Mouse (Mus musculus) adrenal gland, postnatal 4 days (tissue): ENCODE measurements around the gene Fam118a. TPM values are rescaled to one million over a fixed set of nuclear protein-coding genes. Genes with fewer than 3 reads are reported as not detected.

Experiments used
- DNase-seq, 2 experiments: peaks; one replicate each; pipeline ENCODE4 v3.0.0; 2021 to 2022; ENCODE audit warnings: low spot score in 2 of 2, mixed read lengths in 2 of 2
- total RNA-seq, 2 experiments: library from RNA; stranded (reverse); gene quantifications; 2 replicates each; pipeline ENCODE4 v1.2.3; 2021

Gene Fam118a
- total RNA-seq, 2 experiments from 2014 or later = 16.6 to 19.2 TPM

DNA sequence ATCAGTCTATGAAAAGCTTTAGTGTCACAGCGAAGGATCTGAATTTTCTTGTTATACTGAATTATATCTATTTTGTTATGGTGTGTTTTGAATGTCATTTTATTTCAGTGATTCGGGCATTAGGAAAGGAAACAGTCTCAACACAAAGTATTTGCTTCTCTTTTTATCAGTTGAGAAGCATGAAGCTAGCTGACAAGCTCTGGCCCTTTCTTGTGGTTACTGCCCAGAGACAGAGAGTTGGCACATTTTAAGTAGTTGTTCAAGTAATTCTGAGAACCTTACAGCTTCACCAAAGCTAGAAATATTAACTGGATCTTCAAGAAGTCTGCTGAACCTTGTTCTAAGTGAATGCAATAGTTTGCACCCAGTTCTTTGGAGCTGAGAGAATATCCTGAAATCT, 34.7 kb downstream of the Fam118a start:
- no peak for DNase-seq

DNA sequence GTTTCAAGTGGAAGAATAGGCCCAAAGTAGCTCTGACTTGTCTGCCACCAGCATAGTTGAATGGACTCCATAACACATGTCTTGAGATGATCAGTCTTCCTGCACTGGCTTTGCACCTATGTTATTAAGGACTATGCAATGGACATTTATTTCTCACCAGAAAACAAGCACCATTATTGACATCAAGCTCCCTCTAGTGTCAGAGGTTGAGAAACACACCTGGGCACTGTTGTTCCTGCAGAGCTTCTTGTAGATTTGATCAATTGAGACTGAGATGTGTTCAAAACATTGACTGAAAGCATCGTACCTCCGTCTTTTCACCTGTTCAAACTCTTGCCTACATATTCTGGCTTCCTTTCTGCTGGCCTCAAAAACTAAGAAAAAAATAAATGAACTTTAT, 41.8 kb downstream of the Fam118a start:
- DNase-seq = no peak

DNA sequence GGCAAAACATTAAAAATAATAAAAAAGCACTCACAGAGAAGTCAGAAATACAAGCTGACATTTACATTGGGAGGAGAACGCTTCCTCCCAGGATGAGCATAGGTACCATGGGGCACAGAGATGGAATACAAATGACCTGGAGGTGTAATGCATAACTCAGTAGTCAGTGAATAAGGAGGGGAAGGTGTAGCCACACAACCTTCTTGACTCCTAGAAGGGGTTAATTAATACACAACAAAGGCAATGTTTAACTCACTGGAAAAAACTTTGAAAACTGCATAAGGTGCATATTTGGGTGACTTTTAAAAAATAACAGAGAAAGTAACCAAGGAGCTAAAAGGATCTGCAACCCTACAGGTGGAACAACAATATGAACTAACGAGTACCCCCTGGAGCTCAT, 43.9 kb downstream of the Fam118a start:
- DNase-seq = no peak

DNA sequence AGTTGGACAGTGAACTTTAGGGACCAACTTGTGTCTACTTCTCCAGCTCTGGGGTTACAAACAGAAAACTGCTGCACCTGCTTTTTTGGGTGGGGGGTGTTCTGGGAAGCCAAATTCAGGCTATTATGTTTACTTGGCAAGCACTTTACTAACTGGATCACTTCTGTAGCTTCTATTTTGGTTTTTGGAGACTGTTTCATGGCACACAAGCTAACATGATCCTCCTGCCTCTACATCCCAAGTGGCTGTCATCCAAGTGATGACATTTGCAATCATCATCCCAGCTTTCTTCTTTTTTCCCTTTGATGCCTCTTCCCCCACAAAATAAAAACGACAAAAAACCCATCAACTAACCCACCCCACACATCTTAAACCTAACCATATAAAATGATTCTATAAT, 56.9 kb downstream of the Fam118a start:
- no peak for DNase-seq

Other genes starting within 250 kb of the Fam118a start
- 1 to 10 TPM; 4.7 to 6.8 TPM for gene Phf21b, start 172.9 kb upstream of the Fam118a start, total RNA-seq
- gene Gm29666, start 108.9 kb upstream of the Fam118a start, total RNA-seq = under 1 TPM; 0.65 to 0.70 TPM
- gene Nup50, start 105.5 kb upstream of the Fam118a start, total RNA-seq = 10 to 100 TPM; 32.6 to 38.2 TPM
- gene 5031439G07Rik, start 40.4 kb upstream of the Fam118a start, total RNA-seq = 10 to 100 TPM; 40.4 to 44.4 TPM
- not detected for gene Upk3a, start 11.8 kb upstream of the Fam118a start, total RNA-seq
- gene Smc1b, start 103.0 kb downstream of the Fam118a start, total RNA-seq = under 1 TPM; 0.39 to 0.79 TPM
- not detected for gene Ribc2, start 103.1 kb downstream of the Fam118a start, total RNA-seq
- gene Fbln1, start 177.0 kb downstream of the Fam118a start, total RNA-seq = 10 to 100 TPM; 64.1 to 77.4 TPM